Mouse (Mus musculus) heart, embryonic 15.5 days (tissue): ENCODE data around the gene Gm5286. TPM values are rescaled to one million over a fixed set of nuclear protein-coding genes. Genes with fewer than 3 reads are reported as not detected.
"Not testable (repeated sequence)": the region's sequence is repeated elsewhere in the genome, so short reads cannot be mapped to it uniquely, and the experiment has no call there.

ENCODE experiments used
- ATAC-seq: fragments of 200-750 bp; cut with Nextera tagmentation; replicated peaks from 2 replicates; pipeline ENCODE4 v1.8.0; 2017; ENCODE audit warnings: low read depth, moderate TSS enrichment; ENCODE audit not compliant: insufficient number of reproducible peaks, insufficient read depth, low FRiP score
- H3K27ac ChIP-seq: fragments of 300-500 bp; sonication (generic); 2 replicates; pipeline ENCODE4 v1.5.1; 2015; ENCODE audit warnings: mild to moderate bottlenecking, inconsistent platforms
- H3K27me3 ChIP-seq: fragments of 300-500 bp; sonication (generic); 2 replicates; pipeline ENCODE4 v1.6.1; 2015; ENCODE audit warnings: inconsistent platforms
- H3K36me3 ChIP-seq: fragments of 300-500 bp; sonication (generic); 2 replicates; pipeline ENCODE4 v1.6.1; 2015; ENCODE audit warnings: mild to moderate bottlenecking, inconsistent platforms
- H3K4me1 ChIP-seq: fragments of 300-500 bp; sonication (generic); replicated peaks from 2 replicates; pipeline ENCODE4 v1.6.1; 2015; ENCODE audit warnings: inconsistent platforms
- H3K4me2 ChIP-seq: fragments of 300-500 bp; sonication (generic); 2 replicates; pipeline ENCODE4 v1.6.1; 2015; ENCODE audit warnings: inconsistent platforms, mild to moderate bottlenecking, moderate library complexity
- H3K4me3 ChIP-seq: fragments of 300-500 bp; sonication (generic); 2 replicates; pipeline ENCODE4 v1.5.1; 2015; ENCODE audit warnings: mild to moderate bottlenecking, inconsistent platforms
- H3K9ac ChIP-seq: fragments of 300-500 bp; sonication (generic); 2 replicates; pipeline ENCODE4 v1.6.1; 2015; ENCODE audit warnings: mild to moderate bottlenecking, inconsistent platforms
- H3K9me3 ChIP-seq: fragments of 300-500 bp; sonication (generic); replicated peaks from 2 replicates; pipeline ENCODE4 v1.6.1; 2016; ENCODE audit warnings: inconsistent platforms
- WGBS: fragments of 180-500 bp; shearing (Covaris S2); methylation state at CpG from one replicate; pipeline ENCODE4 v1.1.7; 2015; ENCODE audit warnings: mixed read lengths; 5-methylcytosine and 5-hydroxymethylcytosine counted together
- polyA plus RNA-seq: library from polyadenylated mRNA; unstranded; fragments of >200 nt; fragmentation: Nextera tagmentation; extraction: Ambion mirVana; gene quantifications from 2 replicates; pipeline ENCODE4 v1.2.1, GENCODE M21; 2015

The Gm5286 gene
- polyA plus RNA-seq: not detected in 2 replicates

GRCm38 (mm10) chr3:94196414-94196813 is at the start of gene Gm5286:
Gene Gm5286, plus strand, starts transcription at chr3:94196714.
- not testable (repeated sequence) for H3K27ac ChIP-seq, ATAC-seq, H3K9me3 ChIP-seq

GRCm38 (mm10) chr3:94167351-94167750 is 29.2 kb upstream of the Gm5286 start:
- not testable (repeated sequence) for H3K27me3 ChIP-seq, H3K9me3 ChIP-seq, H3K36me3 ChIP-seq, H3K4me3 ChIP-seq, H3K9ac ChIP-seq, ATAC-seq, H3K4me2 ChIP-seq, H3K27ac ChIP-seq, H3K4me1 ChIP-seq

More at GRCm38 (mm10) chr3:94196414-94196813, at the start of gene Gm5286:
- WGBS: 74% methylated on average over 3 of the region's 4 CpGs
- H3K9ac ChIP-seq, H3K27me3 ChIP-seq, H3K4me1 ChIP-seq, H3K4me2 ChIP-seq, H3K4me3 ChIP-seq, H3K36me3 ChIP-seq: not testable (repeated sequence)

- WGBS: 82% methylated on average over 1 of the region's 1 CpGs
- not testable (repeated sequence) for ATAC-seq, H3K36me3 ChIP-seq, H3K4me3 ChIP-seq, H3K4me2 ChIP-seq, H3K9me3 ChIP-seq, H3K27me3 ChIP-seq, H3K9ac ChIP-seq, H3K4me1 ChIP-seq, H3K27ac ChIP-seq
These were observed 18.4 kb upstream of the Gm5286 start, which contains the start of gene Gm10696 for GRCm38 (mm10) chr3:94178093-94178492. Gene Gm10696, minus strand, starts transcription at chr3:94178193.

Other genes with a start within 250 kb of the Gm5286 start
- gene Tdpoz5, start 235.4 kb upstream of the Gm5286 start, polyA plus RNA-seq: not detected in 2 replicates
- gene Gm9125, start 141.8 kb upstream of the Gm5286 start, polyA plus RNA-seq: not detected in 2 replicates
- not detected in 2 replicates for gene Gm10697, start 124.1 kb upstream of the Gm5286 start, polyA plus RNA-seq
- gene Gm10696, start 18.5 kb upstream of the Gm5286 start, polyA plus RNA-seq: not detected in 2 replicates
- gene Gm4778, start 67.3 kb downstream of the Gm5286 start, polyA plus RNA-seq: not detected in 2 replicates
- gene Them4, start 113.4 kb downstream of the Gm5286 start, polyA plus RNA-seq: 12.3 and 12.7 TPM in 2 replicates
- 0.16 TPM in 1 of 2 replicates, not detected in the other for gene Them5, start 145.4 kb downstream of the Gm5286 start, polyA plus RNA-seq
- gene C2cd4d, start 165.7 kb downstream of the Gm5286 start, polyA plus RNA-seq: 0.19 and 0.70 TPM in 2 replicates
- 7.5 and 7.8 TPM in 2 replicates for gene Rorc, start 176.1 kb downstream of the Gm5286 start, polyA plus RNA-seq
- 0.09 and 0.34 TPM in 2 replicates for gene Lingo4, start 201.8 kb downstream of the Gm5286 start, polyA plus RNA-seq
- 8.3 and 10.0 TPM in 2 replicates for gene Tdrkh, start 216.6 kb downstream of the Gm5286 start, polyA plus RNA-seq
- gene Mrpl9, start 246.6 kb downstream of the Gm5286 start, polyA plus RNA-seq: 56.1 and 60.8 TPM in 2 replicates
- gene Oaz3, start 247.2 kb downstream of the Gm5286 start, polyA plus RNA-seq: 0.23 and 0.38 TPM in 2 replicates